Mouse (Mus musculus) forebrain, embryonic 16.5 days (tissue): Measurements from ENCODE around the gene Slc12a6. TPM values are rescaled to one million over a fixed set of nuclear protein-coding genes. Genes with fewer than 3 reads are reported as not detected.

Source experiments
- ATAC-seq: fragments of 200-750 bp; cut with Nextera tagmentation; 2 replicates; pipeline ENCODE4 v1.8.0; 2017; ENCODE audit warnings: mild to moderate bottlenecking, moderate library complexity
- H3K27ac ChIP-seq: fragments of 300-500 bp; sonication (generic); 2 replicates; pipeline ENCODE4 v1.5.1; 2014; ENCODE audit warnings: low read length, control low read depth
- H3K27me3 ChIP-seq: fragments of 300-500 bp; sonication (generic); replicated peaks from 2 replicates; pipeline ENCODE4 v1.6.1; 2014; ENCODE audit warnings: low read length; ENCODE audit not compliant: control insufficient read depth, insufficient read depth
- H3K36me3 ChIP-seq: fragments of 300-500 bp; sonication (generic); 2 replicates; pipeline ENCODE4 v1.6.1; 2014; ENCODE audit not compliant: control insufficient read depth, insufficient read depth
- H3K4me1 ChIP-seq: fragments of 300-500 bp; sonication (generic); replicated peaks from 2 replicates; pipeline ENCODE4 v1.6.1; 2014; ENCODE audit warnings: low read length; ENCODE audit not compliant: control insufficient read depth, insufficient read depth
- H3K4me2 ChIP-seq: fragments of 300-500 bp; sonication (generic); 2 replicates; pipeline ENCODE4 v1.6.1; 2014; ENCODE audit warnings: mild to moderate bottlenecking, low read length, control low read depth
- H3K4me3 ChIP-seq: fragments of 300-500 bp; sonication (generic); replicated peaks from 2 replicates; pipeline ENCODE4 v1.5.1; 2014; ENCODE audit warnings: mild to moderate bottlenecking, low read length, control low read depth
- H3K9ac ChIP-seq: fragments of 300-500 bp; sonication (generic); replicated peaks from 2 replicates; pipeline ENCODE4 v1.6.1; 2014; ENCODE audit warnings: low read depth, low read length, control low read depth
- H3K9me3 ChIP-seq: fragments of 300-500 bp; sonication (generic); 2 replicates; pipeline ENCODE4 v1.6.1; 2016; ENCODE audit warnings: low read length; ENCODE audit not compliant: control insufficient read depth
- WGBS: fragments of 180-500 bp; shearing (Covaris S2); extraction: QIAGEN DNeasy Blood & Tissue Kit; methylation state at CpG from one replicate; pipeline ENCODE4 v1.1.7; 2014; 5-methylcytosine and 5-hydroxymethylcytosine counted together
- polyA plus RNA-seq: library from polyadenylated mRNA; unstranded; fragments of >200 nt; fragmentation: Nextera tagmentation; extraction: Ambion mirVana; gene quantifications from 2 replicates; pipeline ENCODE4 v1.2.1, GENCODE M21; 2015

Gene Slc12a6
- polyA plus RNA-seq, 1 experiment from 2014 or later, result 20.1 TPM

DNA sequence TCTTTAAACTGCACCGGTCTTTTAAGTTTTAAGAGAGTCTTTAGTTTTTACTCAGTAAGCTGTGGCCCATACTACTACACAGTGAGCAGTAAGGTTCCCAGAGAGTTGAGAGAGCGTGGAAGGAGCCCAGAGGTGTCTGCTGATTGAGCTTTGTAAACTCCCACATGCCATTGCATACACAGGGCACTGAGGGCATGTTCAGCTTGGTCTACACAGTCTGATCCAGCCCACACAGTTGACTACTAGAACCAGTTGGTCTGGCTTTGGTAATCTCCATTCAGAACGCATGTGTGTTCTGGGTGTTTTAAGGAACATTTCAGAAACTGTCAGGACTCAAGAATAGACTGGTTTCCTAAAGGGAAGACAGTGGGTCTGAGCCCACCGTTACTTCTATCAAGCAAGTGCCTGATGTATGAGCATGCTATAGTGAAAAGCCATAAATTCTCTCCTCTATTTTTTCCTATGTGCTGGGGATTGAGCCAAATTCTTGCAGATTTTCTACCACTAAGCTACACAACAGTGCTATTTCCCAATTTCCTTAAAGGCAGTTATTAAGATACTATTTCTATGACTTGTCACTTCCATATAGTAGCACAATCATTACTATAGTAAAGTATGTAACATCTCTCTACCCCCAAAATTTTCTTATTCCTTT, 125.8 kb downstream of the Slc12a6 start:
- Histone ChIP-seq H3K4me3 (no peak overlapping the region), H3K4me1 (peaks cover 4% of the 10 kb centered on the region; the same call in 1 of the 2 replicates), H3K36me3 (no peaks in the 10 kb centered on the region), H3K9ac (no peak overlapping the region), H3K27me3 (no peaks in the 10 kb centered on the region), H3K9me3 (no peaks in the 10 kb centered on the region), H3K27ac (no peak overlapping the region), H3K4me2 (no peak overlapping the region)
- 93% methylated on average over 4 of the region's 4 CpGs for WGBS
- ATAC-seq, result no peak

DNA sequence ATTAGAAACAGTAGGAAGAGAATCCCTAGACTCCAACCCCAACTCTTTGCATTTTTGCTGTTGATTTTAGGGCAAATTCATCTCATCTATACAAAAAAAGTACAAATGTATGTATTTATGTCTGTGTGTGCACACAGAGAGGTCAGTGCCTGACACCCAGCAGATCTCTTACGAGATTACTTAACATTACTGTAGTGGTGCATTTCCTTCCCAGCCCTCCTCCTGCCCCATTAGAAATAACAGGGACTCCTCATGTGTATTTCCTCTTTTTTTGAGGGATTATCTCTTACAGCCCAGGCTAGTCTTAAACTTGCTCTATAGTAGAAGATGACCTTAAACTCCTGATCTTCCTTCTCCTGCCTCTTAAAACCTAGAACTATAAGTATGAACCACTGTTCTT, 127.1 kb downstream of the Slc12a6 start:
- 96% methylated on average over 1 of the region's 1 CpGs for WGBS

DNA sequence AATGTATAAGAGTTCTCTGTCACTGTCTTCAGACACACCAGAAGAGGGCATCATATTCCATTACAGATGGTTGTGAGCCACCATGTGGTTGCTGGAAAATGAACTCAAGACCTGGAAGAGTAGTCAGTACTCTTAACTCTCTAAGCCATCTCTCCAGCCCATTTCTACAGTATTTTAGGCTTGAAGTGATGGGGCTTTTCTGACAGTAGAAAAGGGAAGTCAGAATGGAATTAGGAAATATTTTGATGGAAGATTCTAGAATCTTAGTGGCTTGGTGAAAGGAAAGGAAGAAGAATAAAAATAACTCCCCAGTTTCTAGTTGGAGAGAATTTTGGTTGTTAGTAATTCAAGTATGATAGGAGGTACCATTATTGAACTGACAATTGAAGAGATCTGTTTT, 128.3 kb downstream of the Slc12a6 start:
- no peak overlapping the region for H3K27ac ChIP-seq
- peaks cover 4% of the 10 kb centered on the region; the same call in 1 of the 2 replicates for H3K4me1 ChIP-seq
- no peak overlapping the region for H3K4me3 ChIP-seq
- H3K4me2 ChIP-seq, result no peak overlapping the region
- H3K36me3 ChIP-seq, result no peaks in the 10 kb centered on the region
- no peak for ATAC-seq
- no peak overlapping the region for H3K9ac ChIP-seq
- H3K9me3 ChIP-seq, result no peaks in the 10 kb centered on the region
- no peaks in the 10 kb centered on the region for H3K27me3 ChIP-seq

More for the DNA sequence above, 127.1 kb downstream of the Slc12a6 start:
- Histone ChIP-seq H3K9ac (no peak overlapping the region), H3K4me3 (no peak overlapping the region), H3K36me3 (no peaks in the 10 kb centered on the region), H3K27me3 (no peaks in the 10 kb centered on the region), H3K9me3 (no peaks in the 10 kb centered on the region), H3K27ac (no peak overlapping the region), H3K4me1 (peaks cover 4% of the 10 kb centered on the region; the same call in 1 of the 2 replicates), H3K4me2 (no peak overlapping the region)
- ATAC-seq, result no peak

DNA sequence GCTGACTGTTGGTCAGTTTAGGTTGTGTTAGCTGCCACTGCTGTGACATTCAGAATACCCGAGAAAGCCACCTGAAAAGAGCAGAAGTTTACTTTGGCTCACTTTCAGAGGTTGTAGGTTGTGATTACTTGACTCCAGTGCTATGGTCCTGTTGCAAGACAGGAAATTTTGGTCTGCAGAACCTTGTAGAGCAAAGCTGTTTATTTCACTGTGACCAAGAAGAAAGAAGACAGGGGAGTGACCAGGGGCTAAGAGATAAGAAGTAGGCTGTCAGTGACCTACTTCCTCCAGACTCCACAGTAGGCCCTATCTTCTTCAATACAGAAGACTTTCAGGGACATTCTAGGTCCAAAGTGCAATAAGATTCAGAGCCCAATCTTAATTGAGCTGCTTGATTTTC, 131.0 kb downstream of the Slc12a6 start:
- Histone ChIP-seq H3K27ac (no peak overlapping the region), H3K27me3 (no peaks in the 10 kb centered on the region), H3K36me3 (no peaks in the 10 kb centered on the region), H3K4me1 (no peaks in the 10 kb centered on the region), H3K9me3 (no peaks in the 10 kb centered on the region), H3K4me2 (no peak overlapping the region), H3K9ac (no peak overlapping the region), H3K4me3 (no peak overlapping the region)
- no peak for ATAC-seq
- 93% methylated on average over 1 of the region's 1 CpGs for WGBS

DNA sequence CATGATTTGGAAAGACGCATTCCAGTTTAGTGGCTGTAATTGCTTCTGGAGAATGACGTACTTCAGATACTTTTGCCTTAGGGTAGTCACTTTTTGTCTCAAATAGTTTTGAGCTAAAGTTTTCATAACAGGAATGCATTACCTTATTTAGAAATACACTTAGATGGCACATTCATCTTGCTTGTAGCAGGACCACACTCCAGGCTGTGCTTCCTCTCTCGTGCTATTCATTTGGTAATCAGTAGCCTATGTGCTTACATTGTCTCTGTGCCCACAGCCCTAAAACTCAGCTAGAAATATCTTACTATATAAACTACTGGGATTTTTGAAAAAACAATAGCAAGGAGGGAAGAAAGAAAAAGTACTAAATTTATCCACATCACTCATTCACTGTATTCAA, 141.4 kb downstream of the Slc12a6 start:
- H3K4me3 ChIP-seq, result no peak overlapping the region
- no peaks in the 10 kb centered on the region for H3K9me3 ChIP-seq
- 86% methylated on average over 3 of the region's 3 CpGs for WGBS
- no peak overlapping the region for H3K27ac ChIP-seq
- ATAC-seq, result no peak
- H3K36me3 ChIP-seq, result peaks cover 18% of the 10 kb centered on the region
- no peaks in the 10 kb centered on the region for H3K27me3 ChIP-seq
- H3K4me2 ChIP-seq, result no peak overlapping the region
- no peaks in the 10 kb centered on the region for H3K4me1 ChIP-seq
- H3K9ac ChIP-seq, result no peak overlapping the region

Other genes with a start within 250 kb of the Slc12a6 start
- not detected in 2 replicates for gene Olfr1311, start 241.4 kb upstream of the Slc12a6 start, polyA plus RNA-seq
- gene Olfr1312, start 215.6 kb upstream of the Slc12a6 start, polyA plus RNA-seq, result not detected in 2 replicates
- gene Olfr1313, start 188.0 kb upstream of the Slc12a6 start, polyA plus RNA-seq, result not detected in 2 replicates
- not detected in 2 replicates for gene Olfr1314, start 169.0 kb upstream of the Slc12a6 start, polyA plus RNA-seq
- not detected in 2 replicates for gene Olfr1315-ps1, start 150.4 kb upstream of the Slc12a6 start, polyA plus RNA-seq
- not detected in 2 replicates for gene Olfr1316, start 130.8 kb upstream of the Slc12a6 start, polyA plus RNA-seq
- gene Olfr1317, start 125.5 kb upstream of the Slc12a6 start, polyA plus RNA-seq, result not detected in 2 replicates
- not detected in 2 replicates for gene Olfr1318, start 111.6 kb upstream of the Slc12a6 start, polyA plus RNA-seq
- 13.3 and 15.9 TPM in 2 replicates for gene Lpcat4, start 26.4 kb upstream of the Slc12a6 start, polyA plus RNA-seq
- gene Nutm1, start 6.5 kb upstream of the Slc12a6 start, polyA plus RNA-seq, result not detected in 2 replicates
- 157 and 169 TPM in 2 replicates for gene Nop10, start 3.9 kb upstream of the Slc12a6 start, polyA plus RNA-seq
- not detected in 2 replicates for gene Gm21985, start 489 bp downstream of the Slc12a6 start, polyA plus RNA-seq
- 150 and 174 TPM in 2 replicates for gene Emc4, start 102.2 kb downstream of the Slc12a6 start, polyA plus RNA-seq
- gene Katnbl1, start 113.4 kb downstream of the Slc12a6 start, polyA plus RNA-seq, result 43.4 and 51.0 TPM in 2 replicates
- gene Emc7, start 189.2 kb downstream of the Slc12a6 start, polyA plus RNA-seq, result 17.2 and 18.0 TPM in 2 replicates
- 0.80 and 1.2 TPM in 2 replicates for gene Chrm5, start 214.9 kb downstream of the Slc12a6 start, polyA plus RNA-seq
- 1.9 and 2.2 TPM in 2 replicates for gene Aven, start 227.1 kb downstream of the Slc12a6 start, polyA plus RNA-seq